8 mouse cellular contexts compared by ENCODE assay signal in the genomic region with DNA sequence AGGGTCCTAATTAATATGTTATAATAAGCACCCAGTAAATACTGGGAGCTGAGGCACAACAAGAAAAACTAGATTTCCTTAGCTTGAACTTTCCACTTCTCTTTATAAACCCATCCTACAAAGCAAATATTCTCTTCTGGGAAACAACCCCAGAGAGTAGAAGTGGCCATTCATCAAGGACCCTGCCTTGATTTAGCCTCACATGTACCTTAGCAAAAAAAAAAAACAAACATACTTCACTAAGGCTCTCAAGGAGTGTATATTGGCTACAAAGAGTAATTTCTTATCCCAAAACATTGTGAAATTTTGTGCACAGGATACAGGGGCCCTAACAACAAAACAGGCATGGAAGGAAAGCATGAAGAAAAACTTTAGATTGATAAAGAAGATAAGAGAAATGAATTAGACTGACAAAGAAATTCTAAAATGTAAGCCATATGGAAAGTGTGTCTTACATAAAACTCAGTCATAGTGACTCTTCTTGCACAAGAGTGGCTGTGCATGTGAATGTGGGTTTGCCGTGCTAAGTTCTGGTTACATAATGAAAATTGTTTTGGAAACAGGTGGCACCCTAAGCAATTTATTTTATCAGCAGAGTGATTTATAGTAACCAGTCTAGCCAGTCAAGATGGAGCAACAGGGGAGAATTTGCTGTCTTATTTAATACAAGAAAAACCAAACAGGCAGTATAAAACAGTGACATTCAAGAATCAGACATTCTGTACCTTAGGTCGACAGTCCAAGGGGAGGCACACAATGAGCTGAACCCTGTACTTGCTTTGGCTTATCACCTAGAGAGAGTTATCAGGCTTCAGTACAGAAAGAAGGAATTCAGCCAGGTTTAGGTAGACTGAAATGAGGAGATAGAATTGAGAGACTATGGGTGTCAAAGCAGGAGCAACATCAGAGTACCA. TPM values are rescaled to one million over a fixed set of nuclear protein-coding genes. Genes with fewer than 3 reads are reported as not detected.
DNase-seq lines count a peak whose midpoint lies in the region; ATAC-seq lines count a peak whose summit lies in the region.

No protein-coding gene starts in this region.

- WGBS in forebrain, embryonic 14.5 days = 74% methylated on average over 2 of the region's 2 CpGs
- WGBS in liver, embryonic 13.5 days (ENCODE audit: insufficient replicate concordance) = 58% methylated on average over 2 of the region's 2 CpGs
- 53% methylated on average over 2 of the region's 2 CpGs for WGBS in stomach, embryonic 16.5 days

- peak overlapping the region; percentile 100 for H3K4me3 ChIP-seq in megakaryocyte, embryonic 14.5 days (replicated peaks)
- H3K4me3 ChIP-seq in forebrain, embryonic 14.5 days (ENCODE audit: low read depth, low read length) = peak overlapping the region; percentile 90
- H3K4me3 ChIP-seq in liver, embryonic 13.5 days (replicated peaks) = peak overlapping the region; percentile 91
- H3K4me3 ChIP-seq in stomach, embryonic 16.5 days (replicated peaks; ENCODE audit: low read length) = peak overlapping the region; percentile 96

- peak overlapping the region; percentile 96 for H3K4me2 ChIP-seq in forebrain, embryonic 14.5 days (ENCODE audit: low read length)
- peak overlapping the region; percentile 97 for H3K4me2 ChIP-seq in liver, embryonic 13.5 days
- peak overlapping the region; percentile 96 for H3K4me2 ChIP-seq in stomach, embryonic 16.5 days (ENCODE audit: low read depth, low read length)

- no peaks in the 10 kb centered on the region for H3K9me3 ChIP-seq in megakaryocyte, embryonic 14.5 days
- no peaks in the 10 kb centered on the region for H3K9me3 ChIP-seq in forebrain, embryonic 14.5 days (replicated peaks; ENCODE audit: control insufficient read depth, low read length)
- no peaks in the 10 kb centered on the region for H3K9me3 ChIP-seq in liver, embryonic 13.5 days (replicated peaks)
- no peaks in the 10 kb centered on the region for H3K9me3 ChIP-seq in stomach, embryonic 16.5 days (replicated peaks; ENCODE audit: control insufficient read depth, low read length)

- DNase-seq in forebrain, embryonic 14.5 days (ENCODE audit: low spot score) = no peak
- DNase-seq in liver, embryonic 13.5 days = no peak
- no peak for DNase-seq in gastrocnemius, postnatal 4 days (ENCODE audit: low spot score in 2 of 2)
- no peak for DNase-seq in cerebellum, postnatal 25 days
- DNase-seq in cerebellum, adult 9-11 months = no peak

- peaks cover 12% of the 10 kb centered on the region for H3K36me3 ChIP-seq in megakaryocyte, embryonic 14.5 days (replicated peaks; ENCODE audit: low read length)
- H3K36me3 ChIP-seq in forebrain, embryonic 14.5 days (ENCODE audit: control insufficient read depth, insufficient read depth, low read length) = peaks cover 7% of the 10 kb centered on the region
- H3K36me3 ChIP-seq in liver, embryonic 13.5 days = peaks cover 13% of the 10 kb centered on the region
- no peaks in the 10 kb centered on the region for H3K36me3 ChIP-seq in stomach, embryonic 16.5 days (ENCODE audit: control insufficient read depth, insufficient read depth, low read length)

- peaks cover 13% of the 10 kb centered on the region for H3K27me3 ChIP-seq in megakaryocyte, embryonic 14.5 days (replicated peaks)
- no peaks in the 10 kb centered on the region for H3K27me3 ChIP-seq in forebrain, embryonic 14.5 days (replicated peaks; ENCODE audit: control insufficient read depth, insufficient read depth, low read length)
- H3K27me3 ChIP-seq in liver, embryonic 13.5 days = no peaks in the 10 kb centered on the region
- no peaks in the 10 kb centered on the region for H3K27me3 ChIP-seq in stomach, embryonic 16.5 days (ENCODE audit: control insufficient read depth, insufficient read depth, low read length)

- H3K4me1 ChIP-seq in megakaryocyte, embryonic 14.5 days = peaks cover 24% of the 10 kb centered on the region
- 0 out of 2 replicates have a peak, but pooled peaks cover 7% of the 10 kb centered on the region for H3K4me1 ChIP-seq in forebrain, embryonic 14.5 days (ENCODE audit: control insufficient read depth, insufficient read depth, low read length)
- H3K4me1 ChIP-seq in liver, embryonic 13.5 days (replicated peaks) = peaks cover 42% of the 10 kb centered on the region
- peaks cover 19% of the 10 kb centered on the region for H3K4me1 ChIP-seq in stomach, embryonic 16.5 days (ENCODE audit: control insufficient read depth, insufficient read depth, low read length)

- ATAC-seq in megakaryocyte, adult 5-6 weeks (ENCODE audit: poor library complexity, severe bottlenecking) = no peak
- ATAC-seq in forebrain, embryonic 14.5 days = no peak
- ATAC-seq in liver, embryonic 13.5 days (ENCODE audit: low read depth) = no peak
- no peak for ATAC-seq in stomach, embryonic 16.5 days (ENCODE audit: insufficient read depth, low FRiP score)

- peak overlapping the region; percentile 83 for H3K9ac ChIP-seq in forebrain, embryonic 14.5 days (ENCODE audit: low read length)
- H3K9ac ChIP-seq in liver, embryonic 13.5 days = peak overlapping the region; percentile 84
- peak overlapping the region; percentile 92 for H3K9ac ChIP-seq in stomach, embryonic 16.5 days (ENCODE audit: low read length)

- no peak overlapping the region for H3K27ac ChIP-seq in forebrain, embryonic 14.5 days (ENCODE audit: low read depth, low read length)
- H3K27ac ChIP-seq in liver, embryonic 13.5 days = no peak overlapping the region
- peak overlapping the region; percentile 90 for H3K27ac ChIP-seq in stomach, embryonic 16.5 days (ENCODE audit: low read length)

RNA-seq across cellular contexts. Expression of gene Gpam, which starts 26.6 kb away (rescaled TPM):
- 0.60 and 2.5 TPM in 2 replicates for polyA plus RNA-seq in megakaryocyte, embryonic 14.5 days (2012; ENCODE audit: insufficient read depth, low replicate concordance)
- 1.7 and 1.8 TPM in 2 replicates for total RNA-seq in megakaryocyte, adult 5-6 weeks (2015)
- 4.4 and 9.3 TPM in 2 replicates for total RNA-seq in megakaryocyte, adult 5-6 weeks (2017)
- polyA plus RNA-seq in forebrain, embryonic 14.5 days (2014; fragmentation: Nextera tagmentation; extraction: Ambion mirVana) = 17.2 and 21.5 TPM in 2 replicates
- polyA plus RNA-seq in liver, embryonic 13.5 days (2015; fragmentation: Nextera tagmentation; extraction: Ambion mirVana) = 16.6 and 21.5 TPM in 2 replicates
- polyA plus RNA-seq in stomach, embryonic 16.5 days (2015; fragmentation: Nextera tagmentation; extraction: Ambion mirVana) = 21.2 and 23.3 TPM in 2 replicates
- 10 to 100 TPM; 67.6 to 79.1 TPM for total RNA-seq in gastrocnemius, postnatal 4 days (2021)
